Mouse (Mus musculus): Measurements from ENCODE around the gene Fam219a.

Fam219a gene

GRCm38 (mm10) chr4:41552529-41552928 lies 16.8 kb downstream of the Fam219a start:
- DNase-seq = peak; percentile 94

GRCm38 (mm10) chr4:41547086-41547485 lies 22.3 kb downstream of the Fam219a start:
- no peak for DNase-seq

GRCm38 (mm10) chr4:41545985-41546384 lies 23.4 kb downstream of the Fam219a start:
- DNase-seq = no peak

GRCm38 (mm10) chr4:41542136-41542535 lies 27.2 kb downstream of the Fam219a start:
- no peak for DNase-seq

GRCm38 (mm10) chr4:41534866-41535265 lies 34.5 kb downstream of the Fam219a start:
- DNase-seq = no peak

GRCm38 (mm10) chr4:41532420-41532819 lies 36.9 kb downstream of the Fam219a start:
- DNase-seq = no peak

- DNase-seq = peak; percentile 87
These were observed 41.3 kb downstream of the Fam219a start for GRCm38 (mm10) chr4:41527996-41528395.

- DNase-seq = no peak
These were observed 42.3 kb downstream of the Fam219a start for GRCm38 (mm10) chr4:41527076-41527475.

GRCm38 (mm10) chr4:41526553-41526952 lies 42.8 kb downstream of the Fam219a start:
- DNase-seq = no peak

GRCm38 (mm10) chr4:41524829-41525228 lies 44.5 kb downstream of the Fam219a start:
- DNase-seq = no peak

GRCm38 (mm10) chr4:41523839-41524238 lies 45.5 kb downstream of the Fam219a start:
- no peak for DNase-seq

- peak; percentile 64 for DNase-seq
These were observed 46.5 kb downstream of the Fam219a start for GRCm38 (mm10) chr4:41522788-41523187.

- no peak for DNase-seq
These were observed 47.2 kb downstream of the Fam219a start for GRCm38 (mm10) chr4:41522136-41522535.

- no peak for DNase-seq
These were observed 48.7 kb downstream of the Fam219a start for GRCm38 (mm10) chr4:41520641-41521040.

- DNase-seq = no peak
These were observed 50.1 kb downstream of the Fam219a start for GRCm38 (mm10) chr4:41519195-41519594.

- DNase-seq = no peak
These were observed 51.0 kb downstream of the Fam219a start for GRCm38 (mm10) chr4:41518349-41518748.

GRCm38 (mm10) chr4:41517233-41517632 lies 52.1 kb downstream of the Fam219a start, which contains the start of gene 1110017D15Rik:
Gene 1110017D15Rik, minus strand, starts transcription at chr4:41517333.
- DNase-seq = no peak

- DNase-seq = no peak
These were observed 55.6 kb downstream of the Fam219a start for GRCm38 (mm10) chr4:41513714-41514113.

GRCm38 (mm10) chr4:41513309-41513708 lies 56.0 kb downstream of the Fam219a start:
- DNase-seq = no peak

GRCm38 (mm10) chr4:41507998-41508397 lies 61.3 kb downstream of the Fam219a start:
- no peak for DNase-seq

- DNase-seq = no peak
These were observed 61.9 kb downstream of the Fam219a start for GRCm38 (mm10) chr4:41507326-41507924.

GRCm38 (mm10) chr4:41506906-41507305 lies 62.4 kb downstream of the Fam219a start:
- DNase-seq = peak; percentile 92

- peak; percentile 80 for DNase-seq
These were observed 63.2 kb downstream of the Fam219a start for GRCm38 (mm10) chr4:41506156-41506555.

- peak; percentile 60 for DNase-seq
These were observed 64.2 kb downstream of the Fam219a start for GRCm38 (mm10) chr4:41505131-41505551.

- no peak for DNase-seq
These were observed 65.0 kb downstream of the Fam219a start for GRCm38 (mm10) chr4:41504325-41504724.
